Mouse (Mus musculus): ENCODE measurements around the gene Dnmt1.

DNA sequence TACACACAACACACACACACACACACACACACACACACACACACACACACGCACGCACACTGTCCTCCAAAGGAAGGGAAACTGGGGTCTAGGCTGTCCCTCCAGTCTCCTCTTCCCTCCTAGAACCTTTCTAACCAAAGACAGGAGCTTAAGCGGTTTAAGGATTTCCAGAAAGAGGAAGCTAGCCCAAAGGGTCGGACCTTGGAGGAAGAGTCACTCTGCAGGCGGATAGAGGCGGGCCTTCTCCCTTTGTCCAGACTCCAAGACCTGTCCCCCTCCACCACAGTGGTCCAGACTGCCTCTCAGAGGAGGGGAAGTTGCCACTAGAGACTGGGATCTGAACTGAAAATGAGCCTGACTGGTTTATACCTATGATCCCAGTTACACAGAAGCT, 14.0 kb upstream of the Dnmt1 start:
- TF ChIP-seq POLR2A (IDR thresholded peaks at IDR 0.05; ENCODE audit: control insufficient read depth, low read depth, low read length) (no peak), CTCF (IDR thresholded peaks at IDR 0.05; ENCODE audit: control insufficient read depth, insufficient read depth, insufficient replicate concordance, low read depth, low read length) (no peak)
